Mouse (Mus musculus): ENCODE results near the gene Dph1.

DNA sequence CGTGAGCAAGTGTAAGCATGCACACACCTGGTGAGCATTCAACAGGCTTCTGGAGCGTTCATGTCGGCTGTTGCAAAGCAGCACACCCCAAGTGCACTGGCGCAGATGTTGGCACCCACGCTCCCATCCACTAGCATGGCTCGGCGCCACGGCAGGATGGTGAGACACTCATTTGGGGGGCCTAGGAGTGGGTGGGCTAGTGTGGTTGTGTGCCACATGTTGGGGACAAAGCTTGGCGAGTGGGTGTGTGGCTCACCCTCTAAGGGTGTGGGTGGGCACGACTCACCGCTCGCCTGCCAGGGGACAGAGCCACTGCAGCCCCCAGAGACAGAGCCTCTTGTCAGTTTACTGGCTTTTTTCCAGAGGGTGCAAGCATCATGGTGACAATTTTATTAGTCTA is 9.9 kb upstream of the Dph1 start:
- TF ChIP-seq CTCF (IDR thresholded peaks at IDR 0.05; ENCODE audit: borderline replicate concordance, insufficient read depth, low read depth, low read length) (no peak), POLR2A (IDR thresholded peaks at IDR 0.05; ENCODE audit: borderline replicate concordance, insufficient read depth, low read length) (no peak)

Measured in cerebellum, adult 2 months (tissue).